Mouse (Mus musculus) layer of hippocampus, postnatal 10 days (tissue): ENCODE measurements around the gene Myh2. TPM values are rescaled to one million over a fixed set of nuclear protein-coding genes. Genes with fewer than 3 reads are reported as not detected.
A peak's percentile ranks its signal among the peaks of the same experiment; 100 is the strongest.

Experiments used
- DNase-seq, 2 experiments: peaks; one replicate each; pipeline ENCODE4 v3.0.0; 2021; ENCODE audit warnings: low spot score in 2 of 2
- total RNA-seq, 2 experiments: library from RNA; stranded (reverse); gene quantifications; 2 replicates each; pipeline ENCODE4 v1.2.3; 2021

The Myh2 gene
- total RNA-seq, 2 experiments from 2014 or later: 0.25 to 0.48 TPM

- DNase-seq: no peak
Measured at GRCm38 (mm10) chr11:67151651-67152630, 18.9 kb upstream of the Myh2 start.

GRCm38 (mm10) chr11:67153123-67153522 lies 17.7 kb upstream of the Myh2 start:
- peak; percentile 45 to 67 for DNase-seq

DNA sequence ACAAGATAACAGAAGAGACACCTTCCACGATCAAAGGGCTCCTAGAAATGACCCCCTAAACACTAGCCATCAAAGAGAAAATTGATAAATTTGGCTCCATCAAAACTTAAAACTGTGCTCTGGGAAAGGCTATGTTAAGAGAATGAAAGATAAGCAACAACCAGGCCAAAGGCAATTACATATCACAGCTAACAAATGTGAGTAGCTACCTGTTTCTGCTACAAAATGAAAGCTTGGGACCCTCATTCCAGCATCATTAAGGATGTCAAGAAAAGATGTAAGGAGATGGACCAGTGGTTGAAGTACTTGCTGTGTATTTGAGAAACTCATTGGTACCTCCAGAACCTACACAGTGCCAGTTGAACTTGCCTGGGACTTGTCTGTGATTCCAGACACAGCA lies 17.0 kb upstream of the Myh2 start:
- no peak for DNase-seq

- DNase-seq: no peak
Measured at GRCm38 (mm10) chr11:67155650-67156049, 15.2 kb upstream of the Myh2 start.

GRCm38 (mm10) chr11:67160131-67160530 lies 10.7 kb upstream of the Myh2 start:
- no peak for DNase-seq

- DNase-seq: no peak
Measured at GRCm38 (mm10) chr11:67163701-67164100, 7.1 kb upstream of the Myh2 start.

DNA sequence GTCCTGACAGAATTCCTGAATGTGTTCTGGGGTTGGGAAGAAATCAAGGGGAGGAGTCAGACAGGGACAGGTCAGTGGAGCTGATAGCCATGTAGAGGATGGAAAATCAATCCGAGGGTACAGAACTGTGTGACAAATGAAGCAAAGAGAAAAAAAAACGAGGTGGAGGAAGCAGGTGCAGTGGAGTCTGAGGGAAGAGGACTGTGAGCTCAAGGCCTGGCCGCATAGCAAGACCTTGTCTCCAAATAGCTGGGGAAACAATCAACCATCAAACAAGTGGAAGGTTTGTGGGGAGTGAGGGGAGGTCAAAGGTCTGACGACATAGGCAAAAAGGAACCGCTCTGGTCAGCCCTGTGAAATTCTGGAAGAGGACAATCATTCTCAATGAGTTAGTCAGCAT lies 6.0 kb upstream of the Myh2 start:
- DNase-seq: no peak

GRCm38 (mm10) chr11:67169301-67169700 lies 1.5 kb upstream of the Myh2 start:
- no peak for DNase-seq

GRCm38 (mm10) chr11:67172439-67172838 lies 1.6 kb downstream of the Myh2 start:
- no peak for DNase-seq

DNA sequence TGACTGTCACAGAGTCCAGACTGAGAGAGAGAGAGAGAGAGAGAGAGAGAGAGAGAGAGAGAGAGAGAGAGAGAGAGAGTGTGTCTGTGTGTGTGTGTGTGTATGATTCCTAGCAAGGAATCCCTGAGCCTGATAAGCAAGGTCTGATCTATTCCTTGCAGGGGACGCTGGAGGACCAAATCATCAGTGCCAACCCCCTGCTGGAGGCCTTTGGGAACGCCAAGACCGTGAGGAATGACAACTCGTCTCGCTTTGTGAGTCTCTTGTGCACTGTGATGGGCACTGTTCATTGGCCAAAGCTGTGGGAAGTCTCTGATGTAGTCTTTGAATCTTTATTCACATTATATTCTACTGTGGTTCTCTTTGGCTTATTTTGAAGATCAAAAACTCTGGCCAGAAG lies 5.5 kb downstream of the Myh2 start:
- no peak for DNase-seq

DNA sequence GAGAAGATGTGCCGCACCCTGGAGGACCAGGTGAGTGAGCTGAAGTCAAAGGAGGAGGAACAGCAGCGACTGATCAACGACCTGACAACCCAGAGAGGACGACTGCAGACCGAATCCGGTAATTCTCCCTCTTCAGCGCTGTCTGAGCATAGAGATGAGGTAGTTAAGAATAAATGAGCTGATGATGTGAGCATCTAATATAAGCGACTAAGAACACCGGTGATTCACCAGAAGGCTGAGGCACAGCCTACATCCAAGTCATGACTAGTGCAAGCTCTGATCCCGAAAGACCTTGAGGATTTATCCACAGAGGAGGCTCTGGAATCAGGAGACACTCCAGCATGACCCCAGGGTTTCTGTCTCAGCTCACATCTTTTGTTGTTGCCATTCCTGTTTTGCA lies 19.5 kb downstream of the Myh2 start:
- no peak for DNase-seq

GRCm38 (mm10) chr11:67190814-67191213 lies 20.0 kb downstream of the Myh2 start:
- DNase-seq: no peak

GRCm38 (mm10) chr11:67191496-67191895 lies 20.7 kb downstream of the Myh2 start:
- no peak for DNase-seq

- no peak for DNase-seq
Measured at GRCm38 (mm10) chr11:67199321-67199720, 28.5 kb downstream of the Myh2 start.

DNA sequence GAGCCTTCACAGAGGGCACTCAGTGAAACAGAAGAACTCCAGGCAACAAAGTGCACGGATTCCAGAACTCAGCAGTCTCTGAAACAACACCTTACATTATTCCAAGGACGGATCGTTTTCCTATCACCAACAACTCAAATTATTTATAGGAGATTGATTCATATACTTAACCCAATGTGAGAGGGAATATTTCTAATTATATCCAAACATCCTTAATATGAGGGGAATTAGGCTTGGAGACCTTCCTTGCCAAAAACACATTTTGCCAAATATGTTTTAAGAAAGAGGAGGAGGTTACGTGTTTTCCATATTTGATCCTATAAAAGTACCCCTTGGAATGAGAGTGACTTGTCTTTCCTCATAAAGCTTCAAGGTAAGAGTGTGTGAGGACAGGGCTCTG lies 28.9 kb downstream of the Myh2 start, which contains the start of gene Myh1:
Myh1 (plus strand) TSS at position 301 of the 400 bp plus-strand sequence.
- no peak for DNase-seq

GRCm38 (mm10) chr11:67204766-67205165 lies 33.9 kb downstream of the Myh2 start:
- DNase-seq: peak; percentile 9 to 26

DNA sequence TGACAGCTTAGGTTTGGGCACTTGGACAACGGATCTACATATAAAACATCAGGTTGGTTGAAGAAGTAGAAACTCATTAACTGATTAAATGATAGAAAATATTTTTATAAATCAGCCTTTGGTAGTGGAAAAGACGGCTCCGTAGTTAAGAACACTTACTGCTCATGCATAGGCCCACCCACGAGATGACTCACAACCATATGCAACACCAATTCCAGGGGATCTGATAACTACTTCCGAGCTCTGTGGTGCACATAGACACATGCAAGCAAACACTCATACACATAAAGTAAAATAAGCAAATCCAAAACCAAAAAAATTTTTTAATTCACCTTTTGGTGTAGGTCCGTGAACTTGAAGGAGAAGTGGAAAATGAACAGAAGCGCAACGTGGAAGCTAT lies 51.0 kb downstream of the Myh2 start:
- DNase-seq: no peak

- DNase-seq: no peak
Measured at GRCm38 (mm10) chr11:67224466-67224865, 53.6 kb downstream of the Myh2 start.

- no peak for DNase-seq
Measured at GRCm38 (mm10) chr11:67228731-67229130, 57.9 kb downstream of the Myh2 start.

DNA sequence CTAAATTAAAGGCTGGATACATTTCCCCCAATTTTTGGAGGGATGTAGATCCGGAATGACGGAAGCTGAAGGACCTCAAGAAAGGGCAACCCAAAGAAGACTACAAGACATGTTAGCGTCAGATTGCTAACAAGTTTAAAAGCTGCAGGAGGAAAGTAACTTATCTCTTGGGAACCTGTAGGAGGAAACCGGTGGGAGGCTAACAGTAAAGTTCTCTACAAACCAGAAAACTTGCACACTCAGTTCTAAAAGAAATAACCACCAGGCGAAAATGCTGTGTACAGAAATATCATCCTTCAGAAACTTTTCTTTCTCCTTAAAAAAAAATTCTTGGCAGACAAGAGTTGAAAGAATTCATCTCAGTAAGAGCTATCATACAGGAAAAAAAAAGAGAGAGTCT lies 58.3 kb downstream of the Myh2 start:
- DNase-seq: no peak

GRCm38 (mm10) chr11:67229946-67230345 lies 59.1 kb downstream of the Myh2 start:
- no peak for DNase-seq

- peak; percentile 49 to 63 for DNase-seq
Measured at GRCm38 (mm10) chr11:67235639-67236358, 65.0 kb downstream of the Myh2 start.
